Mouse (Mus musculus) megakaryocyte, embryonic 14.5 days (primary cell): ENCODE data around the gene Rnf113a1. TPM values are rescaled to one million over a fixed set of nuclear protein-coding genes. Genes with fewer than 3 reads are reported as not detected.
"Not testable (repeated sequence)": the region's sequence is repeated elsewhere in the genome, so short reads cannot be mapped to it uniquely, and the experiment has no call there.

Experiments used
- H3K27me3 ChIP-seq: replicated peaks from 2 replicates; pipeline ENCODE3; 2012; ENCODE audit warnings: inconsistent platforms
- H3K36me3 ChIP-seq: replicated peaks from 2 replicates; pipeline ENCODE3; 2012; ENCODE audit warnings: low read length, inconsistent platforms, mixed read lengths
- H3K4me1 ChIP-seq: 2 replicates; pipeline ENCODE4 v1.6.1; 2012; ENCODE audit warnings: inconsistent platforms
- H3K4me3 ChIP-seq: replicated peaks from 2 replicates; pipeline ENCODE3; 2012; ENCODE audit warnings: moderate library complexity, mild to moderate bottlenecking, inconsistent platforms
- H3K9me3 ChIP-seq: 2 replicates; pipeline ENCODE4 v1.6.1; 2012; ENCODE audit warnings: inconsistent platforms
- FLI1 ChIP-seq: IDR thresholded peaks from 2 replicates; pipeline ENCODE4 v1.6.1; 2012; ENCODE audit warnings: low read length, inconsistent platforms, mixed read lengths
- GATA1 ChIP-seq: IDR thresholded peaks from 3 replicates; pipeline ENCODE4 v1.6.1; 2012; ENCODE audit warnings: mixed read lengths, low read length, inconsistent platforms, borderline replicate concordance
- polyA plus RNA-seq: library from polyadenylated mRNA; stranded (reverse); fragments of >175 nt; gene quantifications from 2 replicates; pipeline ENCODE4 v1.2.3, GENCODE M21; 2012; ENCODE audit warnings: low replicate concordance; ENCODE audit not compliant: insufficient read depth

Gene Rnf113a1
- polyA plus RNA-seq, 1 experiment, result 3.0 TPM

GRCm38 (mm10) chrX:37191744-37192379, 817 bp downstream of the Rnf113a1 start:
- H3K4me3 ChIP-seq, result peak overlapping the region; percentile 93
- H3K9me3 ChIP-seq, result peaks cover 13% of the 10 kb centered on the region
- H3K4me1 ChIP-seq, result peaks cover 6% of the 10 kb centered on the region
- peaks cover 14% of the 10 kb centered on the region for H3K27me3 ChIP-seq
- H3K36me3 ChIP-seq, result peaks cover 13% of the 10 kb centered on the region
- TF ChIP-seq GATA1, result no peak
- no peak for TF ChIP-seq FLI1

GRCm38 (mm10) chrX:37198676-37199075, 7.6 kb downstream of the Rnf113a1 start:
- H3K4me1 ChIP-seq, result no peaks in the 10 kb centered on the region
- no peak for TF ChIP-seq GATA1
- TF ChIP-seq FLI1, result no peak
- no peaks in the 10 kb centered on the region for H3K36me3 ChIP-seq
- H3K27me3 ChIP-seq, result peaks cover 4% of the 10 kb centered on the region
- peaks cover 5% of the 10 kb centered on the region; the same call in 1 of the 2 replicates for H3K9me3 ChIP-seq
- no peak overlapping the region for H3K4me3 ChIP-seq

- no peak for TF ChIP-seq FLI1
- no peak for TF ChIP-seq GATA1
- no peaks in the 10 kb centered on the region for H3K36me3 ChIP-seq
- H3K4me3 ChIP-seq, result no peak within 1 kb of the TSS
These were observed 19.9 kb downstream of the Rnf113a1 start, which contains the start of gene Gm9 for GRCm38 (mm10) chrX:37210941-37211340. TSS of gene Gm9 (minus strand) at chrX:37211041.

GRCm38 (mm10) chrX:37222158-37222557, 31.1 kb downstream of the Rnf113a1 start, which contains the start of gene Rhox1:
TSS of gene Rhox1 (minus strand) at chrX:37222258.
- not testable (repeated sequence) for H3K4me3 ChIP-seq, H3K4me1 ChIP-seq, H3K9me3 ChIP-seq, H3K36me3 ChIP-seq
- peaks cover 24% of the 10 kb centered on the region for H3K27me3 ChIP-seq

More at GRCm38 (mm10) chrX:37210941-37211340, 19.9 kb downstream of the Rnf113a1 start, which contains the start of gene Gm9:
- Histone ChIP-seq H3K9me3 (peaks cover 8% of the 10 kb centered on the region), H3K4me1 (no peaks in the 10 kb centered on the region), H3K27me3 (peaks cover 45% of the 10 kb centered on the region)

Other genes starting within 250 kb of the Rnf113a1 start
- gene Sept6, start 199.5 kb upstream of the Rnf113a1 start, polyA plus RNA-seq, result 0.92 and 3.7 TPM in 2 replicates
- gene Sowahd, start 142.4 kb upstream of the Rnf113a1 start, polyA plus RNA-seq, result not detected in 2 replicates
- gene Rpl39, start 105.8 kb upstream of the Rnf113a1 start, polyA plus RNA-seq, result 63.5 and 367 TPM in 2 replicates
- gene Upf3b, start 80.9 kb upstream of the Rnf113a1 start, polyA plus RNA-seq, result 5.9 TPM in 1 of 2 replicates, not detected in the other
- 3.7 and 10.4 TPM in 2 replicates for gene Nkap, start 64.5 kb upstream of the Rnf113a1 start, polyA plus RNA-seq
- not detected in 2 replicates for gene Akap14, start 22.4 kb upstream of the Rnf113a1 start, polyA plus RNA-seq
- gene Ndufa1, start 82 bp upstream of the Rnf113a1 start, polyA plus RNA-seq, result 38.5 and 272 TPM in 2 replicates
- gene Gm9, start 19.8 kb downstream of the Rnf113a1 start, polyA plus RNA-seq, result not detected in 2 replicates
- gene Rhox1, start 31.0 kb downstream of the Rnf113a1 start, polyA plus RNA-seq, result not detected in 2 replicates
- not detected in 2 replicates for gene Rhox2a, start 53.7 kb downstream of the Rnf113a1 start, polyA plus RNA-seq
- not detected in 2 replicates for gene Rhox3a, start 58.7 kb downstream of the Rnf113a1 start, polyA plus RNA-seq
- not detected in 2 replicates for gene Rhox4a, start 74.1 kb downstream of the Rnf113a1 start, polyA plus RNA-seq
- gene Rhox3a2, start 188.8 kb downstream of the Rnf113a1 start, polyA plus RNA-seq, result not detected in 2 replicates
- not detected in 2 replicates for gene Rhox4a2, start 199.6 kb downstream of the Rnf113a1 start, polyA plus RNA-seq
- gene Rhox2b, start 220.8 kb downstream of the Rnf113a1 start, polyA plus RNA-seq, result not detected in 2 replicates
- not detected in 2 replicates for gene Rhox4b, start 241.2 kb downstream of the Rnf113a1 start, polyA plus RNA-seq